In genomic region chr1:153095328-153095727, GRCm38 (mm10) we compare ENCODE assay signal across 21 mouse cellular contexts.
DNase-seq lines count a peak whose midpoint lies in the region; ATAC-seq and TF ChIP-seq lines count a peak whose summit lies in the region.
"Had no signal": no experiment of that assay in that cellular context is flagged by ENCODE, and none has a peak within 500 bp of the region (broad histone marks: within the 10 kb centered on the region; RNA-seq: fewer than 3 reads in every experiment).

No protein-coding gene starts in this region.

- no peaks in the 10 kb centered on the region for H3K27me3 ChIP-seq in kidney, postnatal 0 days (ENCODE audit: insufficient read depth, low read length)
- no peaks in the 10 kb centered on the region for H3K27me3 ChIP-seq in lung, postnatal 0 days (replicated peaks; ENCODE audit: insufficient read depth, low read length)
- H3K27me3 ChIP-seq: CH12.LX, Patski had no signal

- 74% methylated on average over 6 of the region's 6 CpGs for WGBS in kidney, postnatal 0 days
- 72% methylated on average over 6 of the region's 6 CpGs for WGBS in lung, postnatal 0 days

- TF ChIP-seq EP300 in lung, postnatal 0 days (IDR thresholded peaks at IDR 0.05) = no peak

- H3K9ac ChIP-seq in kidney, postnatal 0 days (ENCODE audit: low read depth, low read length) = no peak overlapping the region
- H3K9ac ChIP-seq in lung, postnatal 0 days (replicated peaks; ENCODE audit: low read depth) = no peak overlapping the region
- H3K9ac ChIP-seq: embryonic facial prominence, embryonic 12.5 days; forebrain, embryonic 15.5 days; hindbrain, embryonic 12.5 days had no signal

- H3K4me2 ChIP-seq in kidney, postnatal 0 days (ENCODE audit: low read length) = no peak overlapping the region
- H3K4me2 ChIP-seq in lung, postnatal 0 days (replicated peaks; ENCODE audit: low read depth, low read length) = no peak overlapping the region
- H3K4me2 ChIP-seq: embryonic facial prominence, embryonic 12.5 days; forebrain, embryonic 15.5 days; hindbrain, embryonic 12.5 days had no signal

- H3K4me1 ChIP-seq in kidney, postnatal 0 days (replicated peaks; ENCODE audit: insufficient read depth, low read length) = peaks cover 12% of the 10 kb centered on the region; the same call in 1 of the 2 replicates
- peaks cover 7% of the 10 kb centered on the region; the same call in 1 of the 2 replicates for H3K4me1 ChIP-seq in lung, postnatal 0 days (ENCODE audit: insufficient read depth, low read depth, low read length)
- H3K4me1 ChIP-seq: forebrain, embryonic 15.5 days had no signal

- H3K36me3 ChIP-seq in kidney, postnatal 0 days (ENCODE audit: insufficient read depth, low read length) = no peaks in the 10 kb centered on the region
- no peaks in the 10 kb centered on the region for H3K36me3 ChIP-seq in lung, postnatal 0 days (ENCODE audit: insufficient read depth, low read length)
- H3K36me3 ChIP-seq: embryonic facial prominence, embryonic 12.5 days; forebrain, embryonic 15.5 days; heart, embryonic 10.5 days; hindbrain, embryonic 12.5 days had no signal

- 0 out of 2 replicates have a peak overlapping the region, but pooled peaks have one; percentile 62 for H3K27ac ChIP-seq in kidney, postnatal 0 days
- peak overlapping the region; percentile 71; the same call in 1 of the 2 replicates for H3K27ac ChIP-seq in lung, postnatal 0 days (ENCODE audit: low read length)
- H3K27ac ChIP-seq: embryonic facial prominence, embryonic 12.5 days; forebrain, embryonic 15.5 days; hindbrain, embryonic 12.5 days had no signal

- ATAC-seq in kidney, postnatal 0 days (replicated peaks; ENCODE audit: low FRiP score, low read depth) = no peak
- ATAC-seq in lung, postnatal 0 days = no peak
- ATAC-seq: forebrain, embryonic 15.5 days; hindbrain, embryonic 16.5 days; Patski had no signal

- no peak overlapping the region for H3K4me3 ChIP-seq in kidney, postnatal 0 days (replicated peaks; ENCODE audit: low read depth, low read length)
- no peak overlapping the region for H3K4me3 ChIP-seq in lung, postnatal 0 days (ENCODE audit: low read depth, low read length)
- H3K4me3 ChIP-seq: embryonic facial prominence, embryonic 12.5 days; forebrain, embryonic 15.5 days; heart, embryonic 10.5 days; hindbrain, embryonic 12.5 days had no signal

- H3K9me3 ChIP-seq in kidney, postnatal 0 days (replicated peaks; ENCODE audit: low read length) = no peaks in the 10 kb centered on the region
- no peaks in the 10 kb centered on the region for H3K9me3 ChIP-seq in lung, postnatal 0 days (ENCODE audit: low read length)
- H3K9me3 ChIP-seq: embryonic facial prominence, embryonic 12.5 days; forebrain, embryonic 15.5 days; heart, embryonic 10.5 days; hindbrain, embryonic 12.5 days had no signal

- no peak for TF ChIP-seq CTCF in kidney, postnatal 0 days (IDR thresholded peaks at IDR 0.05; ENCODE audit: low read depth)
- no peak for TF ChIP-seq CTCF in lung, postnatal 0 days (IDR thresholded peaks at IDR 0.05)

- no peak for DNase-seq in kidney, postnatal 0 days (ENCODE audit: low spot score)
- no peak for DNase-seq in kidney, postnatal 14 days
- peak; percentile 4 for DNase-seq in lung, postnatal 0 days (ENCODE audit: low spot score)
- DNase-seq in lung, postnatal 14 days = no peak
- DNase-seq in R1 (ENCODE audit: low read depth, low spot score) = peak; percentile 95
- no peak for DNase-seq in adrenal gland, postnatal 25 days
- DNase-seq: adrenal gland, adult 8-10 months; cerebellum, adult 11 months; cerebellum, adult 8-10 months; cerebellum, postnatal 14 days; gastrocnemius, postnatal 10 days; heart, adult 18-20 months; heart, postnatal 10 days; heart, postnatal 4 days had no signal

Comparison
In these comparisons a context has a peak if more than half of its experiments do, and no peak if none do; other contexts are left out.
1. DNase-seq: peak in lung, postnatal 0 days (single experiment) and R1 (single experiment); none in kidney, postnatal 0 days (single experiment), kidney, postnatal 14 days (single experiment), lung, postnatal 14 days (single experiment) and adrenal gland, postnatal 25 days (single experiment).